Mouse (Mus musculus) hematopoietic multipotent progenitor cell, adult 10-12 weeks (in vitro differentiated cells): ENCODE data around the gene Nphs1. TPM values are rescaled to one million over a fixed set of nuclear protein-coding genes. Genes with fewer than 3 reads are reported as not detected.

Experiments
- polyA plus RNA-seq: library from polyadenylated mRNA; stranded (reverse); fragments of >175 nt; gene quantifications from 2 replicates; pipeline ENCODE4 v1.2.3, GENCODE M21; 2012; ENCODE audit warnings: low replicate concordance

The Nphs1 gene
- polyA plus RNA-seq: not detected in 2 replicates

GRCm38 (mm10) chr7:30457629-30458330, at the start of gene Nphs1, which contains the start of gene Kirrel2:
Gene Nphs1 (plus strand): TSS chr7:30458315.
Gene Kirrel2 (minus strand): TSS chr7:30457690.

GRCm38 (mm10) chr7:30413596-30413995, 44.5 kb upstream of the Nphs1 start, which contains the start of gene Tyrobp:
Gene Tyrobp (plus strand): TSS chr7:30413760.

GRCm38 (mm10) chr7:30419561-30420499, 38.3 kb upstream of the Nphs1 start, which contains the start of gene Hcst:
Gene Hcst (minus strand): TSS chr7:30419854.

GRCm38 (mm10) chr7:30421175-30421889, 36.8 kb upstream of the Nphs1 start, which contains the start of gene Nfkbid:
Gene Nfkbid (plus strand): TSS chr7:30421732.

GRCm38 (mm10) chr7:30444971-30445751, 13.0 kb upstream of the Nphs1 start, which contains the start of gene Aplp1:
Gene Aplp1 (minus strand): TSS chr7:30445535.

GRCm38 (mm10) chr7:30493401-30493931, 35.4 kb downstream of the Nphs1 start, which contains the start of gene Prodh2:
Gene Prodh2 (plus strand): TSS chr7:30493622.

GRCm38 (mm10) chr7:30534633-30535577, 76.8 kb downstream of the Nphs1 start, which contains the start of gene Arhgap33:
Gene Arhgap33 (minus strand): TSS chr7:30535060.

Other genes with a start within 250 kb of the Nphs1 start
- 34.0 and 41.8 TPM in 2 replicates for gene Polr2i, start 226.4 kb upstream of the Nphs1 start, polyA plus RNA-seq
- gene Tbcb, start 226.0 kb upstream of the Nphs1 start, polyA plus RNA-seq: 19.3 and 21.9 TPM in 2 replicates
- not detected in 2 replicates for gene Ovol3, start 222.6 kb upstream of the Nphs1 start, polyA plus RNA-seq
- gene Thap8, start 178.2 kb upstream of the Nphs1 start, polyA plus RNA-seq: not detected in 2 replicates
- 5.0 and 25.2 TPM in 2 replicates for gene Wdr62, start 177.9 kb upstream of the Nphs1 start, polyA plus RNA-seq
- gene Clip3, start 166.6 kb upstream of the Nphs1 start, polyA plus RNA-seq: 2.8 and 14.0 TPM in 2 replicates
- gene Alkbh6, start 149.6 kb upstream of the Nphs1 start, polyA plus RNA-seq: 114 and 225 TPM in 2 replicates
- gene Syne4, start 143.5 kb upstream of the Nphs1 start, polyA plus RNA-seq: 3.5 and 6.2 TPM in 2 replicates
- 1.2 and 3.5 TPM in 2 replicates for gene E130208F15Rik, start 136.6 kb upstream of the Nphs1 start, polyA plus RNA-seq
- 7.3 and 13.8 TPM in 2 replicates for gene Sdhaf1, start 134.4 kb upstream of the Nphs1 start, polyA plus RNA-seq
- 0.09 and 0.16 TPM in 2 replicates for gene Lrfn3, start 95.5 kb upstream of the Nphs1 start, polyA plus RNA-seq
- 103 and 543 TPM in 2 replicates for gene Tyrobp, start 44.6 kb upstream of the Nphs1 start, polyA plus RNA-seq
- 15.4 and 73.3 TPM in 2 replicates for gene Hcst, start 38.5 kb upstream of the Nphs1 start, polyA plus RNA-seq
- gene Nfkbid, start 36.6 kb upstream of the Nphs1 start, polyA plus RNA-seq: 57.5 and 91.8 TPM in 2 replicates
- gene Aplp1, start 12.8 kb upstream of the Nphs1 start, polyA plus RNA-seq: 2.4 and 4.5 TPM in 2 replicates
- 0.18 TPM in 1 of 2 replicates, not detected in the other for gene Kirrel2, start 625 bp upstream of the Nphs1 start, polyA plus RNA-seq
- gene Prodh2, start 35.3 kb downstream of the Nphs1 start, polyA plus RNA-seq: not detected in 2 replicates
- gene Arhgap33, start 76.7 kb downstream of the Nphs1 start, polyA plus RNA-seq: 24.7 and 45.7 TPM in 2 replicates
- 6.3 and 7.9 TPM in 2 replicates for gene Hspb6, start 93.9 kb downstream of the Nphs1 start, polyA plus RNA-seq
- gene Proser3, start 94.0 kb downstream of the Nphs1 start, polyA plus RNA-seq: 15.7 and 16.7 TPM in 2 replicates
- 80.4 and 94.2 TPM in 2 replicates for gene Lin37, start 101.5 kb downstream of the Nphs1 start, polyA plus RNA-seq
- gene U2af1l4, start 105.0 kb downstream of the Nphs1 start, polyA plus RNA-seq: 29.9 and 73.5 TPM in 2 replicates
- gene Gm49396, start 105.0 kb downstream of the Nphs1 start, polyA plus RNA-seq: 4.2 and 4.6 TPM in 2 replicates
- 47.7 and 71.1 TPM in 2 replicates for gene Psenen, start 105.3 kb downstream of the Nphs1 start, polyA plus RNA-seq
- gene Igflr1, start 107.1 kb downstream of the Nphs1 start, polyA plus RNA-seq: 14.3 and 26.5 TPM in 2 replicates
- 105 and 177 TPM in 2 replicates for gene Kmt2b, start 130.4 kb downstream of the Nphs1 start, polyA plus RNA-seq
- gene Zbtb32, start 140.6 kb downstream of the Nphs1 start, polyA plus RNA-seq: 30.3 and 64.8 TPM in 2 replicates
- gene Upk1a, start 154.5 kb downstream of the Nphs1 start, polyA plus RNA-seq: 0.25 and 0.83 TPM in 2 replicates
- 31.5 and 104 TPM in 2 replicates for gene Cox6b1, start 167.8 kb downstream of the Nphs1 start, polyA plus RNA-seq
- gene Etv2, start 177.5 kb downstream of the Nphs1 start, polyA plus RNA-seq: not detected in 2 replicates
- gene Rbm42, start 192.0 kb downstream of the Nphs1 start, polyA plus RNA-seq: 174 and 373 TPM in 2 replicates
- 4.2 and 16.9 TPM in 2 replicates for gene Haus5, start 206.7 kb downstream of the Nphs1 start, polyA plus RNA-seq
- not detected in 2 replicates for gene Pmis2, start 213.3 kb downstream of the Nphs1 start, polyA plus RNA-seq
- not detected in 2 replicates for gene 2200002J24Rik, start 240.6 kb downstream of the Nphs1 start, polyA plus RNA-seq